Mouse (Mus musculus) right cerebral cortex, postnatal 36 days (tissue): ENCODE measurements around the gene Pald1.

ENCODE experiments used
- DNase-seq, 2 experiments: peaks; one replicate each; pipeline ENCODE4 v3.0.0; 2022; ENCODE audit warnings: low spot score in 2 of 2, mixed read lengths in 1 of 2

The Pald1 gene

GRCm38 (mm10) chr10:61369755-61370154, 13.6 kb downstream of the Pald1 start:
- DNase-seq: no peak

- DNase-seq: no peak
Measured at GRCm38 (mm10) chr10:61365902-61366301, 17.4 kb downstream of the Pald1 start.

- DNase-seq: no peak
Measured at GRCm38 (mm10) chr10:61364431-61364830, 18.9 kb downstream of the Pald1 start.

- no peak for DNase-seq
Measured at GRCm38 (mm10) chr10:61362992-61363391, 20.3 kb downstream of the Pald1 start.

- no peak for DNase-seq
Measured at GRCm38 (mm10) chr10:61362483-61362882, 20.8 kb downstream of the Pald1 start.

GRCm38 (mm10) chr10:61360667-61361066, 22.7 kb downstream of the Pald1 start:
- DNase-seq: no peak

- no peak for DNase-seq
Measured at GRCm38 (mm10) chr10:61359411-61359810, 23.9 kb downstream of the Pald1 start.

GRCm38 (mm10) chr10:61357658-61358057, 25.7 kb downstream of the Pald1 start:
- no peak for DNase-seq

GRCm38 (mm10) chr10:61356568-61356967, 26.8 kb downstream of the Pald1 start:
- no peak for DNase-seq

GRCm38 (mm10) chr10:61356095-61356494, 27.2 kb downstream of the Pald1 start:
- no peak for DNase-seq

GRCm38 (mm10) chr10:61355611-61356010, 27.7 kb downstream of the Pald1 start:
- DNase-seq: no peak

- no peak for DNase-seq
Measured at GRCm38 (mm10) chr10:61351216-61351615, 32.1 kb downstream of the Pald1 start.

- no peak for DNase-seq
Measured at GRCm38 (mm10) chr10:61346374-61346773, 37.0 kb downstream of the Pald1 start.

- no peak for DNase-seq
Measured at GRCm38 (mm10) chr10:61345179-61345578, 38.2 kb downstream of the Pald1 start.

- peak; percentile 9 to 36 for DNase-seq
Measured at GRCm38 (mm10) chr10:61343950-61344349, 39.4 kb downstream of the Pald1 start.

GRCm38 (mm10) chr10:61342750-61343149, 40.6 kb downstream of the Pald1 start:
- no peak for DNase-seq

- DNase-seq: peak; percentile 50 to 72
Measured at GRCm38 (mm10) chr10:61341557-61341956, 41.8 kb downstream of the Pald1 start.

- no peak for DNase-seq
Measured at GRCm38 (mm10) chr10:61341045-61341444, 42.3 kb downstream of the Pald1 start.

GRCm38 (mm10) chr10:61340247-61340646, 43.1 kb downstream of the Pald1 start:
- DNase-seq: no peak

- no peak for DNase-seq
Measured at GRCm38 (mm10) chr10:61339216-61339615, 44.1 kb downstream of the Pald1 start.

GRCm38 (mm10) chr10:61337665-61338064, 45.7 kb downstream of the Pald1 start:
- DNase-seq: no peak

GRCm38 (mm10) chr10:61336592-61336991, 46.7 kb downstream of the Pald1 start:
- DNase-seq: no peak

GRCm38 (mm10) chr10:61336137-61336536, 47.2 kb downstream of the Pald1 start:
- peak; percentile 47 to 60 for DNase-seq

GRCm38 (mm10) chr10:61334545-61334944, 48.8 kb downstream of the Pald1 start:
- no peak for DNase-seq

- DNase-seq: peak; percentile 74 to 77
Measured at GRCm38 (mm10) chr10:61331046-61331445, 52.3 kb downstream of the Pald1 start.
